Mouse (Mus musculus): ENCODE measurements around the gene Pdgfb. TPM values are rescaled to one million over a fixed set of nuclear protein-coding genes. Genes with fewer than 3 reads are reported as not detected.
A peak's percentile ranks its signal among the peaks of the same experiment; 100 is the strongest.

The Pdgfb gene
- total RNA-seq, 4 experiments from 2014 or later: 42.7 to 52.9 (median 43.2) TPM

DNA sequence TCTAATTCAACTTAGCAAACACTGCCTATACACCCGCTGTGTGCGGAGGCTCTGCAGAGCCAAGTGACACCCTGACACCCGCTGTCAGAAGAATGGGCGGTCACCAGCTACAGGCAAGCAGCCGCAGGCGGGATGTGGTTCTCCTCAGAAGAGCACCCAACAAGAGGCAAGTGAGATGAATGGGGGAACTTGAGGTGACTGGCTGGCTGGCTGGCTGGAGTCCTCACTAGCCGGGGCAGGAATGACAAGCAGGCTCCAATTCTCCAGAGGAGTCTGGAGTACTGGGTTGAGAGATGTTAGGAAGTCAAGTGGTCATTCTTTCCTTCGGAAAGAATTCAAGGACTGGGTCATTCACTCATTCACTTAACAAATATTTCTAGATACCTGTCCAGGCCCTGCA, 58.2 kb downstream of the Pdgfb start:
- no peak for DNase-seq

DNA sequence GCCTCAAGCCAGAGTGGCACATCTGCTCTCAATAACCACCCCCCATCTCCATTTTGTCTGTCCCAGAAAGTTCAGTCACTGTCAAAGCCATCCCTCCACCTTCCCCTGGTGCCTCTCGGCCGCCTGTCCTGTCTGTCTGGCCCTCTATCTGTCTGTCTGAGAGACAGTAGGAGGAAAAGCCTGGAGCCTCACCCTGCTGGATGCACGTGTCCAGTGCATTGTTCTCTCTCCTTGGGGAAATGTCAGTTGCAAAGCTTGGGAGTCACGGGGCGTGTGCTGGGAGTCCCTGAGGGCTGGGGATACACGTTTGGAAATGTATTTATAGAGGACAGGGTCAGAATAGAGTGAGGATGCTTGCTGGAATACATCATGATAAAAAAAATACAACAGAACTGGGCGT, 61.3 kb downstream of the Pdgfb start:
- DNase-seq: no peak

DNA sequence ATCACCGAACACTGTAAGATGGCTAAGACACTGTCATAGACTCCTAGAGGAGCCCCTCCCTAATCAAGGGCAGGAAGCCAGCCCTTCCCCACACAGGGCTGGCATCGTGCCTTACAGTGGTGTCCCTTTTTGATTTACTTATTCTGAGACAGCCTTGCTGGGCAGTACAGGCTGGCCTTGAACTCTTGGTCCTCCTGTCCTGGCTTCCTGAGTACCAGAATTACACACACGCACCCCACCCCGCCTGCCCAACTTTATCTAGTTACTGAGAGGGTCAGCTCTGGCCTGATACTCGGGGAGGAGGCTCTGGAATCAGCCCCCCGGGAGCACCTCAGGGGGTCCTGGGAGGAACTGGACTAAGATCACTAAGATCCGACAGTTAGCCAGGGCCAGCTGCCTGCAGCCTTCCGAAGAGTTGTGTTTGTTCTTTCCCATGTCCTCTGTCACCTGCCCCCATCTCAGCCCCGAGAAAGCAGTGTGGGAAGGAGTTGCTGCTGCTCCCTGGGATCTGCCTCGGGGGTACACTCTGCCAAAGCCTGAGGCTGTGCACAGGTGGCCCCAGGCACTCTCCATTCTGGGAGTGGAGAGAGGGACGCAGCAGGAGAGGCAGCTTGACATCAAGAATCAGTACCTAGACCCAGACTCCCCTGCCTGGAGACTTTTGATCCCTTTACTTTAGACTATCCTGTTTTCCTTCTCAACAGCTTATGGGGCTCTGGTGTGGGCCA, 62.1 kb downstream of the Pdgfb start:
- peak; percentile 91 for DNase-seq

DNA sequence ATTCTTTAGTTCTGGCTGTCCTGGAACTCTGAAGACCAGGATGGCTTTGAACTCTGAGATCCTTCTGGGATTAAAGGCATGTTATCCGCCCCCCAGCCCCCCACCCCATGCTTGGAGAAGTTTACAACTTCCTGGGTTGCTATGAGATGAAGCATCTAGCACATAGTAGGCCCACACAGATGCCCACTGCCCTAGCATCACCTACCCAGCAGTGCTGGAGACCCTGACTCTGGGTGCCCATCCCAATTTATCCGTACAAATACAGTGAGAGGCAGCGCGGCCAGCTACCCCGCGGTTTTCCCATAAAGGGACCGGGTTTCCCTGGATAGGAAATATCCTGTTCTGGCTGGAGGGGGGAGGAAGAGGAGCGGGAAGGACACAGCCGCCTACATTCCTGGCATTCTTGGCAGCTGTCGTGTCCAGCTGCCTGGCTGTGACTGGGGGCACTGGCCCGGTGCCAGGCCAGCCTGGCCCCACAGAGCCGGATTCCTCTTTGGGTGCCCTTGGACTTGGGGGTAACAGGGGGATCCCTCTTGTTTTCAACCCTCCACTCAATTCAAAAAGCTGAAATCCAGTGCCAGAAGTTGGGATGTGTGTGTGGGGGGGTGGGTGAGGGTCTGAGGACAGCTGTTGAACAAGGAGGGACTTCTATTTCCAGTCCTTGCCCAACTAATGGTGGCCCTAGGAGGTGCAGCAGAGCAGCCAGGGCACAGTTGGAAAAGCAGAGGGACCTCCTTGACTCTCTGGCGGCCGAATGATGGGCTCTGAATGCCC, 62.9 kb downstream of the Pdgfb start:
- peak; percentile 68 for DNase-seq

DNA sequence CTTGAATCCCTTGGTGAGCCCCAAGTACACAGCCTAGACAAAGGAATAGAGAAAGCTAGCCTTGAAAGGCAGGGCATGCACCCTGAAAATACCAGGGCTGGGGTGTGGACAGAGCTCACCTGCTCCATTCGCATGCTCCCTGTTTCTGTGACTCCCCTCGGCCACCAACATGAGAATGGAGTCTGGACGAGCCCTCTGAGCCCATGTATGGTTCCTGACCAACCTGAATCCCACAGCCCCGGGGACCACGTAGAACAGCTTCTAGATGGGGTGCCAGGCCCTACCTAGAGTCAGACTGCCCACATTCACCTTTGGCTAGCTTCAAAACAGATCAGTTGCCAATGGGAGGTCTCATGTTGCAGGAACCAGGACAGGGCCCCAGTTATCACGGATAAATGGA, 63.6 kb downstream of the Pdgfb start:
- DNase-seq: no peak

DNA sequence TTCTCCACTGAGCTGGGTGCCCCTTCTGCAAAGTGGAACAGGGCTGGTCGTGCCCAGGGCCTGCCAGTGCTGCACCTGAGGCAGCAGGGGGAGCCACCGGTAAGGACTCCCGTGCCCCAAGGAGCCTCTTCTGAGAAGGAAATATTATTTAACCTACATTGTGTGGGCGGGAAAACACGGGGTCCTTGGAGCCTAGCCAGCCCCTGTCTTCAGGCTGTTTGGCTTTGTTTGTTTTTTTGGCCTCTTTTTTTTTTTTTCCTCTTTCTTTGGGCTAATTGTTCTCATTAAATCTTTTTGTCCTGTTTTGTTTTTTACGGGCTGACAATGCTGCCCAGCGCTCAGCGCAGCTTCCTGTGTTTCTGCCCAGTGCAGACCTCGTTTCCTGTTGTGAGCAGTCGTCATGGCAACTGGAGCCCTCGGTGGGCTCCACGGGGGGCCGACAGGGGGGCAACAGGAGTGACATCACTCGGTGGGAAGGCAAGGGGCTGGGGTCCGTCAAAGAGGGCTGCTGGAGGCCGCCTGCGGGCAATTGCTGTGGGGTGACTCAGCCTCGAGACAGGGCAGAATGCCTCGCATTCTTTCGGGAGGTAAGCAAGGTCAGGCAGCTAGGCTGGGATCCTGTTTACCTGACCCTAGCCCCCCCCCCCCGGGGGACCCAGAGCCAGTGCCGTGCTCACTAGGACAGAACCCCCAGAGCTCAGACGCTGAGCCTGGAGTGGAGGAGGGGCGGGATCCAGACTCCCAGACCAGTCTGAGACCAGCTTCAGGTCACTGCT, 64.3 kb downstream of the Pdgfb start:
- peak; percentile 58 for DNase-seq

DNA sequence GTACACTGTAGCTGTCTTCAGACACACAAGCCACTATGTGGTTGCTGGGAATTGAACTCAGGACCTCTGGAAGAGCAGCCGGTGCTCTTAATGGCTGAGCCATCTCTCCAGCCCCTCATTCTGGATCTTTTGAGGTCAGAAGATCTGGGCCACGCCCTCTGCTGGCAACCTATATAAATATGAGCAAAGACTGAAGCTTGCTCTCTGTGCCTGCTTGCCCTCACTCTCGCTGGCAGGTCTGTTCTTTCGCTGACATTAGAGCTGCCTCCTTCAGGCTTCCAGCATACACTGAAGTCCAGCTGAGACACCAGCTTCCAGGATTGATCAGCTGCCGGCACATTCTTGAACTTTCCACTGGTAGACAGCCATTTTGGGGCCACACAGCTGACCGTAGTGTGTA, 67.1 kb downstream of the Pdgfb start:
- DNase-seq: no peak

DNA sequence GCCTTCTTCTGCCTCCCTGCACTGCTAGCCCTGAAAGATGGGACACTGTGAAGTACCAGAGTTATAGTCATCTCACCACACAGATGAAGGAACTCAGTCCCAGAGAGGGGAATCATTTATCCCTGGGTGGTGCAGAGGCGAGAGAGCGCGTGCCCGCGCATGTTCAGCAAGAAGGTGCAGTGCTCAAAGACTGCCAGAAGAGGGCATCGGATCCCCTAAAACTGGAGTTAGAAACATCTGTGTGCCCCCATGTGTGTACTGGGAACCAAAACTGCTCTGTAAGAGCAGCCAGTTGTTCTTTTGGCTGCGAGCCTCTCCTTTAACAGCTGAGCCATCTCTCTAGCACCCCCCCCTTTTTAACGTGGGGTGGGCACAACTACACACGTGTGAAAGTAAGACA, 68.0 kb downstream of the Pdgfb start:
- no peak for DNase-seq

DNA sequence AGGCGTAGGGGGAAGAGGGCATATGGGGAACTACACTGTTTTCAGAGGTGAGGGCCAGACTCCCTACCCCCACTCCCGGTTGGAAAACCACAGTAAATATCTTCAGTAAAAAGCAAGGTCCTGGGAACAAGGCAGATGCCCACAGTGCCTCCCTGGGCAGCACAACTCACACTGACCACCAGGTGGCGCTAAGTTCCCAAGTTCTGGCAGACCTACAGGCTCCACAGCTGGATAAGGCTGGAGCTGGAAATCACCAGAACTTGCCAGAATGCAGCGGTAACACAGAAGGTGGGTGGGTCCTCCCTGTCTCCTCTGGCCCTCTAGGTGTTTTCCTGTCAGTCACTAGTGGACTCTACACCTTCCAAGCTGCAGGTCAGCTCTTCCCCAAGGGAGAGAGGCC, 68.8 kb downstream of the Pdgfb start:
- DNase-seq: peak; percentile 85

Small RNA genes lying within 50 kb of the gene (microRNA-seq; reads per million reads assigned to microRNA genes)
- gene Mir7213: 1.6 to 3.0 reads per million in 2 experiments

Other genes with a start within 250 kb of the Pdgfb start
- 10 to 100 TPM; 22.0 to 27.1 (median 23.5) TPM for gene Dnal4, start 237.1 kb downstream of the Pdgfb start, total RNA-seq (2022)
- 10 to 100 TPM in 2 of 4 experiments, 1 to 10 TPM in 2; 6.4 to 11.9 (median 9.4) TPM for gene Nptxr, start 210.2 kb downstream of the Pdgfb start, total RNA-seq (2022)
- gene Npcd, start 180.7 kb downstream of the Pdgfb start, total RNA-seq (2022): 1 to 10 TPM in 3 of 4 experiments, not detected in 1; 1.1 to 2.4 (median 1.6) TPM
- 10 to 100 TPM; 55.0 to 88.9 (median 65.5) TPM for gene Cbx6, start 180.3 kb downstream of the Pdgfb start, total RNA-seq (2022)
- 10 to 100 TPM; 16.1 to 29.3 (median 22.9) TPM for gene Apobec3, start 123.3 kb downstream of the Pdgfb start, total RNA-seq (2022)
- 10 to 100 TPM; 27.5 to 51.1 (median 40.9) TPM for gene Cbx7, start 43.9 kb downstream of the Pdgfb start, total RNA-seq (2022)
- gene Syngr1, start 76.4 kb upstream of the Pdgfb start, total RNA-seq (2022): 10 to 100 TPM; 32.7 to 65.7 (median 48.7) TPM
- 100 to 1,000 TPM; 541 to 649 (median 631) TPM for gene Rpl3, start 76.9 kb upstream of the Pdgfb start, total RNA-seq (2022)
- gene Tab1, start 118.2 kb upstream of the Pdgfb start, total RNA-seq (2022): 10 to 100 TPM; 16.2 to 31.8 (median 26.8) TPM
- 10 to 100 TPM in 3 of 4 experiments, 1 to 10 TPM in 1; 8.5 to 13.0 (median 11.6) TPM for gene Mgat3, start 158.7 kb upstream of the Pdgfb start, total RNA-seq (2022)
- 10 to 100 TPM; 44.4 to 49.4 (median 48.5) TPM for gene Mief1, start 219.0 kb upstream of the Pdgfb start, total RNA-seq (2022)
- gene AC140267.1, start 220.9 kb upstream of the Pdgfb start, total RNA-seq (2022): 10 to 100 TPM in 3 of 4 experiments, 1 to 10 TPM in 1; 8.7 to 29.0 (median 17.7) TPM
- gene Atf4, start 240.2 kb upstream of the Pdgfb start, total RNA-seq (2022): 100 to 1,000 TPM; 141 to 245 (median 164) TPM
- gene Rps19bp1, start 249.3 kb upstream of the Pdgfb start, total RNA-seq (2022): 10 to 100 TPM; 32.7 to 41.0 (median 38.4) TPM

Data from adrenal gland, adult 8-10 months (tissue).